Mouse (Mus musculus): Measurements from ENCODE around the gene Wdr77. TPM values are rescaled to one million over a fixed set of nuclear protein-coding genes. Genes with fewer than 3 reads are reported as not detected.
"Not testable (repeated sequence)": the region's sequence is repeated elsewhere in the genome, so short reads cannot be mapped to it uniquely, and the experiment has no call there.

Gene Wdr77
- 38.8 and 42.7 TPM in 2 replicates for polyA plus RNA-seq (2012; rRNA removed)

- peak; percentile 99 for DNase-seq (ENCODE audit: low read depth, low spot score)
- WGBS, result under 1% methylated on average over 52 of the region's 52 CpGs
These were observed at the start of gene Wdr77 for GRCm38 (mm10) chr3:105958974-105959580. TSS of gene Wdr77 (plus strand) at chr3:105959369.

GRCm38 (mm10) chr3:105910519-105911190 lies 48.5 kb upstream of the Wdr77 start:
- 64% methylated on average over 11 of the region's 11 CpGs for WGBS
- no peak for DNase-seq (ENCODE audit: low read depth, low spot score)

GRCm38 (mm10) chr3:105912097-105912880 lies 46.9 kb upstream of the Wdr77 start:
- no peak for DNase-seq (ENCODE audit: low read depth, low spot score)
- 68% methylated on average over 9 of the region's 9 CpGs for WGBS

- no peak for DNase-seq (ENCODE audit: low read depth, low spot score)
- WGBS, result 59% methylated on average over 10 of the region's 10 CpGs
These were observed 45.1 kb upstream of the Wdr77 start for GRCm38 (mm10) chr3:105913839-105914681.

- DNase-seq (ENCODE audit: low read depth, low spot score), result no peak
- WGBS, result 25% methylated on average over 1 of the region's 1 CpGs
These were observed 43.9 kb upstream of the Wdr77 start for GRCm38 (mm10) chr3:105915281-105915680.

- not testable (repeated sequence) for DNase-seq (ENCODE audit: low read depth, low spot score)
These were observed 42.7 kb upstream of the Wdr77 start for GRCm38 (mm10) chr3:105916455-105916854.

GRCm38 (mm10) chr3:105917656-105918354 lies 41.4 kb upstream of the Wdr77 start:
- WGBS, result 72% methylated on average over 10 of the region's 10 CpGs
- no peak for DNase-seq (ENCODE audit: low read depth, low spot score)

- 74% methylated on average over 3 of the region's 3 CpGs for WGBS
- DNase-seq (ENCODE audit: low read depth, low spot score), result no peak
These were observed 40.8 kb upstream of the Wdr77 start for GRCm38 (mm10) chr3:105918355-105918745.

- DNase-seq (ENCODE audit: low read depth, low spot score), result not testable (repeated sequence)
These were observed 38.4 kb upstream of the Wdr77 start for GRCm38 (mm10) chr3:105920743-105921142.

GRCm38 (mm10) chr3:105921959-105922358 lies 37.2 kb upstream of the Wdr77 start:
- WGBS, result 44% methylated on average over 2 of the region's 2 CpGs
- no peak for DNase-seq (ENCODE audit: low read depth, low spot score)

GRCm38 (mm10) chr3:105924616-105925015 lies 34.6 kb upstream of the Wdr77 start:
- 83% methylated on average over 9 of the region's 9 CpGs for WGBS

GRCm38 (mm10) chr3:105927561-105928194 lies 31.5 kb upstream of the Wdr77 start:
- 69% methylated on average over 7 of the region's 7 CpGs for WGBS
- DNase-seq (ENCODE audit: low read depth, low spot score), result no peak

More at GRCm38 (mm10) chr3:105924616-105925015, 34.6 kb upstream of the Wdr77 start:
- no peak for DNase-seq (ENCODE audit: low read depth, low spot score)

GRCm38 (mm10) chr3:105928195-105928569 lies 31.0 kb upstream of the Wdr77 start:
- no peak for DNase-seq (ENCODE audit: low read depth, low spot score)
- 83% methylated on average over 3 of the region's 3 CpGs for WGBS

- WGBS, result 72% methylated on average over 6 of the region's 6 CpGs
- DNase-seq (ENCODE audit: low read depth, low spot score), result no peak
These were observed 30.4 kb upstream of the Wdr77 start for GRCm38 (mm10) chr3:105928781-105929180.

GRCm38 (mm10) chr3:105929821-105930220 lies 29.3 kb upstream of the Wdr77 start:
- WGBS, result 76% methylated on average over 7 of the region's 7 CpGs
- DNase-seq (ENCODE audit: low read depth, low spot score), result no peak

GRCm38 (mm10) chr3:105931095-105931494 lies 28.1 kb upstream of the Wdr77 start:
- no peak for DNase-seq (ENCODE audit: low read depth, low spot score)
- WGBS, result 99% methylated on average over 2 of the region's 2 CpGs

GRCm38 (mm10) chr3:105932240-105933071 lies 26.7 kb upstream of the Wdr77 start, which contains the start of gene I830077J02Rik:
TSS of gene I830077J02Rik (minus strand) at chr3:105932664.
- no peak for DNase-seq (ENCODE audit: low read depth, low spot score)
- 71% methylated on average over 8 of the region's 8 CpGs for WGBS

- WGBS, result 87% methylated on average over 6 of the region's 6 CpGs
- no peak for DNase-seq (ENCODE audit: low read depth, low spot score)
These were observed 25.2 kb upstream of the Wdr77 start for GRCm38 (mm10) chr3:105933926-105934325.
